Mouse (Mus musculus) limb, embryonic 10.5 days (tissue): ENCODE data around the gene Slc23a3. TPM values are rescaled to one million over a fixed set of nuclear protein-coding genes. Genes with fewer than 3 reads are reported as not detected.

ENCODE experiments used
- DNase-seq: peaks from one replicate; pipeline ENCODE4 v3.0.0-alpha.2; 2017; ENCODE audit warnings: low spot score
- H3K27ac ChIP-seq: fragments of 300-500 bp; sonication (generic); 2 replicates; pipeline ENCODE4 v1.5.1; 2016; ENCODE audit warnings: mild to moderate bottlenecking
- H3K27me3 ChIP-seq: fragments of 300-500 bp; sonication (generic); 2 replicates; pipeline ENCODE4 v1.6.1; 2016; ENCODE audit warnings: low read depth, mild to moderate bottlenecking; ENCODE audit not compliant: poor library complexity, severe bottlenecking
- H3K36me3 ChIP-seq: fragments of 300-500 bp; sonication (generic); 2 replicates; pipeline ENCODE4 v1.6.1; 2016; ENCODE audit warnings: mild to moderate bottlenecking, moderate library complexity
- H3K4me1 ChIP-seq: fragments of 300-500 bp; sonication (generic); 2 replicates; pipeline ENCODE4 v1.6.1; 2016
- H3K4me3 ChIP-seq: fragments of 300-500 bp; sonication (generic); 2 replicates; pipeline ENCODE4 v1.5.1; 2016; ENCODE audit warnings: mild to moderate bottlenecking, moderate library complexity
- H3K9me3 ChIP-seq: fragments of 300-500 bp; sonication (generic); replicated peaks from 2 replicates; pipeline ENCODE4 v1.6.1; 2016; ENCODE audit warnings: mild to moderate bottlenecking
- WGBS: fragments of 180-500 bp; shearing (Covaris S2); methylation state at CpG from one replicate; pipeline ENCODE4 v1.1.7; 2016; 5-methylcytosine and 5-hydroxymethylcytosine counted together
- polyA plus RNA-seq: library from polyadenylated mRNA; unstranded; fragments of >200 nt; fragmentation: Nextera tagmentation; extraction: Ambion mirVana; gene quantifications from 2 replicates; pipeline ENCODE4 v1.2.1, GENCODE M21; 2016

The Slc23a3 gene
- polyA plus RNA-seq, 1 experiment from 2014 or later = not detected

GRCm38 (mm10) chr1:75124346-75125321, 9.1 kb downstream of the Slc23a3 start, which contains the start of gene Nhej1:
TSS of gene Nhej1 (minus strand) at chr1:75125200.
- Histone ChIP-seq H3K36me3 (no peaks in the 10 kb centered on the region), H3K4me1 (peaks cover 12% of the 10 kb centered on the region), H3K27ac (peak within 1 kb of the TSS; percentile 94), H3K4me3 (peak within 1 kb of the TSS; percentile 68), H3K9me3 (no peaks in the 10 kb centered on the region), H3K27me3 (no peaks in the 10 kb centered on the region)
- peak; percentile 97 for DNase-seq
- 2% methylated on average over 56 of the region's 56 CpGs for WGBS

- H3K4me3 ChIP-seq = no peak overlapping the region
- DNase-seq = no peak
- no peaks in the 10 kb centered on the region for H3K36me3 ChIP-seq
- H3K27me3 ChIP-seq = no peaks in the 10 kb centered on the region
- H3K27ac ChIP-seq = no peak overlapping the region
- H3K9me3 ChIP-seq = no peaks in the 10 kb centered on the region
- 81% methylated on average over 3 of the region's 3 CpGs for WGBS
- peaks cover 12% of the 10 kb centered on the region for H3K4me1 ChIP-seq
Observed at GRCm38 (mm10) chr1:75122211-75122610, 11.5 kb downstream of the Slc23a3 start.

Other genes with a start within 250 kb of the Slc23a3 start
- not detected in 2 replicates for gene Fev, start 248.5 kb downstream of the Slc23a3 start, polyA plus RNA-seq
- gene Cryba2, start 240.7 kb downstream of the Slc23a3 start, polyA plus RNA-seq = not detected in 2 replicates
- gene Cfap65, start 198.3 kb downstream of the Slc23a3 start, polyA plus RNA-seq = not detected in 2 replicates
- 0.08 and 0.11 TPM in 2 replicates for gene Ihh, start 182.2 kb downstream of the Slc23a3 start, polyA plus RNA-seq
- 13.1 and 13.3 TPM in 2 replicates for gene Nhej1, start 8.7 kb downstream of the Slc23a3 start, polyA plus RNA-seq
- 35.6 and 41.3 TPM in 2 replicates for gene Cnppd1, start 8.8 kb upstream of the Slc23a3 start, polyA plus RNA-seq
- 31.5 and 35.3 TPM in 2 replicates for gene Retreg2, start 8.9 kb upstream of the Slc23a3 start, polyA plus RNA-seq
- gene Zfand2b, start 34.8 kb upstream of the Slc23a3 start, polyA plus RNA-seq = 28.7 and 35.5 TPM in 2 replicates
- gene Abcb6, start 46.5 kb upstream of the Slc23a3 start, polyA plus RNA-seq = 38.0 and 39.0 TPM in 2 replicates
- gene Ankzf1, start 58.3 kb upstream of the Slc23a3 start, polyA plus RNA-seq = 22.0 and 24.8 TPM in 2 replicates
- 19.1 and 23.9 TPM in 2 replicates for gene Atg9a, start 58.3 kb upstream of the Slc23a3 start, polyA plus RNA-seq
- gene Glb1l, start 76.9 kb upstream of the Slc23a3 start, polyA plus RNA-seq = 10.3 and 12.8 TPM in 2 replicates
- 146 and 149 TPM in 2 replicates for gene Stk16, start 76.9 kb upstream of the Slc23a3 start, polyA plus RNA-seq
- 10.0 and 10.7 TPM in 2 replicates for gene Tuba4a, start 86.0 kb upstream of the Slc23a3 start, polyA plus RNA-seq
- not detected in 2 replicates for gene A630095N17Rik, start 98.2 kb upstream of the Slc23a3 start, polyA plus RNA-seq
- 23.8 and 29.9 TPM in 2 replicates for gene Dnajb2, start 102.5 kb upstream of the Slc23a3 start, polyA plus RNA-seq
- gene Ptprn, start 130.6 kb upstream of the Slc23a3 start, polyA plus RNA-seq = 0.11 and 0.13 TPM in 2 replicates
- not detected in 2 replicates for gene Resp18, start 144.5 kb upstream of the Slc23a3 start, polyA plus RNA-seq
- gene Dnpep, start 184.1 kb upstream of the Slc23a3 start, polyA plus RNA-seq = 117 and 132 TPM in 2 replicates
- 6.2 and 7.8 TPM in 2 replicates for gene Des, start 226.4 kb upstream of the Slc23a3 start, polyA plus RNA-seq
- gene Speg, start 241.4 kb upstream of the Slc23a3 start, polyA plus RNA-seq = 45.7 and 49.6 TPM in 2 replicates